Mouse (Mus musculus): ENCODE data around the gene Lin7b. TPM values are rescaled to one million over a fixed set of nuclear protein-coding genes. Genes with fewer than 3 reads are reported as not detected.

Lin7b gene
- total RNA-seq, 2 experiments from 2014 or later = not detected

DNA sequence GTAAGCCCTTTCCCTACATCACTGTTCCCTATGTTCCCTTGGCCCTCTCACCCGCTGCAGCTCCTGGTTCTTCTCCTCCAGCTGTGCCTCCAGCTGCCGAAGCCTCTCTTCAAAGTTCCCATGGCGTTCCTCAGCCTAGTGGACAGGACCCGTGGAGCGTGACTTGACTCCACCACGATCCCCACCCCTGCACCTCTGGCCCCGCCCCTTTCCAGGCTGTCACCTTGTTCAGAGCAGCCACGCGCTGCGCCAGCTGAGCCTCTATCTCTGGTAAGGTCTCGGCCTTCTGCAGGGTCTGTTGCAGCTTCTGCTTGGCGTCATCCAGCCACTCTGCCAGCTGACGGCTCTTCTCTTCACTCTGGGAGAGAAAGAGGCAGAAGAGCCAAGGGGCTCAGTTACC, 14.3 kb downstream of the Lin7b start:
- ATAC-seq (replicated peaks; ENCODE audit: poor library complexity, severe bottlenecking) = no peak

DNA sequence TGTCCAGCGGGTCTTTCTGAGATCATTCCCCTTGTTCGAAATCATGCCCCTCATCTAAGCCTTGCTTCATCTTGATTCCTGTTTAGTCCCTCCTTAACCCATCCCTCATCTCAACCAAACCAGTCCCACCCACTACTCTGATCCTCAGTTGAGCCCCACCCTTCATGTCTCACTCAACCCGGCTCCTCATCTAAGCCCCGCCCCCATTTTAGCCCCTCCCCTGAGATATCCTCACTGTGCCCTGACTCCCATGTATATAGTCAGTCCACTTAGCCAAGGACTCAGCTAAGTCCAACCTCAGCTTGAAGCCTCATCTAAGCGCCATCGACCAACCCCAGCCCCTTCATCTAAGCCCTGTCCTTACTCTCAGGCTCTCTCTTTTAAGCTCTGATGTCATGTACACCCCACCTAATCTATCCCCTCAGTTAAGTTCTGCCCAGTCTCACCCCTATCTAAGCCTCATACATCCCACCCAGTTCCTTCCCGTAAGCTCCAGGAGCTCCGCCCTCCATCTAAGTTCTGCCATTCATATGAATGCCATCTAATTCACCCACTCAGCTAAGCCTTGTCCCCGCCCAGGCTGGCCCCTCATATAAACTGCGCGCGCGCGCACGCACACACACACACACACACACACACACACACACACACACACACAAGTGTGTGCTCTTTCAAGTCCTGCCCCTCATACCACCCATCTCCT, 14.9 kb downstream of the Lin7b start:
- ATAC-seq (replicated peaks; ENCODE audit: poor library complexity, severe bottlenecking) = no peak

DNA sequence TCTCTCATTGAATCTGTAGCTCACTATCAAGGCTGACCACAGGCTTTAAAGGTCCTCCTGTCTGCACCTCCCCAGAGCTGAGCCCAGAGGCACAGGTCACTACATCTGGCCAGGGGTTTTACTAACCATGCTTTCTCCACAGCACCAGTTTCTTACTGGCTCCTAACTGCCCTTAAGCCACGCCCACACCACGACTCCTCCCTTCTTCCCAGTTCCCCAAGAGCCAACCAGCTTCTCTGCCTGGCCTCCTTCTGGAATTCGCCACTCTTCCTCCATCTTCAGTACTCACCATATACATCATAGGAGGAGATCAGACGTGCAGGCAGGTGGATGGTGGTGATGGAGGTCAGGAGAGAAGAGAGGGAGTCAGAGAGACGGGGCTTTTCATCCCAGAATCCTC, 17.3 kb downstream of the Lin7b start:
- no peak for ATAC-seq (replicated peaks; ENCODE audit: poor library complexity, severe bottlenecking)

DNA sequence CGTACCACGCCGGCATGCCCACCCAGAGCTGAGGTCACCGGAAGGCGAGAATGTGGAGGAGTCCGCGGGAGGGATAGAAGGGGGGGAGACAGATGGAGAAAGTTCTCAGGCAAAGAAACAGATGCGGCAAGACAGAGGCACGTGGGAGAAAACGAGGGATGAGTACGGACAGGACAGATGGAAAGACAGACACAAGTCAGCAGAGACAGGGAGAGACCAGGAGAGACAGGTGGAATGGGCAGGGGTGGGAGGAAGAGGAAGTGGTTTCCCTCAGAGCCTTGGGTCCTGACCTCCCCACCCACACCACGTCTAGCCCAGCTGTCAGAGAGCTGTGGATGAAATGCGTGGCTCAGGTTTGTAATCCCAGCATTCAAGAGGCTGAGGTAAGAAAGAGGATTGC, 23.5 kb downstream of the Lin7b start:
- ATAC-seq (replicated peaks; ENCODE audit: poor library complexity, severe bottlenecking) = no peak; the same call in 1 of the 2 replicates

DNA sequence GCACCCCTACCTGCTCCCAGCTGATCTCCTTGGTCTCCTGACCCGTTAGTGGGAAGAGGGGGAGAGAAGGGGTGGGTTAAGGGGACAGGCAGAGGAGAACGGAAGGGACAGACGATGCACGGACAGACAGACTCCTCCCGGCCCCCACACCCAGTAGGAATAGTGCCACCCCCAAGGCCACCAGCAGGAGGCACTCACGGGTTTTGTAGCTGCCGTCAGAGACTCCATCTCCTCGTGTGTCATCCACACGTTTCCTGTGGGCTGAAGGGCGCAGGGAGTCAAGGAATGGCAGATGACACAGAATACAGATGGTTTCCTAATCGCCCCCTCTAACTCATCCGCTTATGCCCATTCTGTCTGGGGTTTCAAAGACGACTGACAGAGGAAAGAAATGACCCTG, 26.8 kb downstream of the Lin7b start:
- no peak for ATAC-seq (replicated peaks; ENCODE audit: poor library complexity, severe bottlenecking)

DNA sequence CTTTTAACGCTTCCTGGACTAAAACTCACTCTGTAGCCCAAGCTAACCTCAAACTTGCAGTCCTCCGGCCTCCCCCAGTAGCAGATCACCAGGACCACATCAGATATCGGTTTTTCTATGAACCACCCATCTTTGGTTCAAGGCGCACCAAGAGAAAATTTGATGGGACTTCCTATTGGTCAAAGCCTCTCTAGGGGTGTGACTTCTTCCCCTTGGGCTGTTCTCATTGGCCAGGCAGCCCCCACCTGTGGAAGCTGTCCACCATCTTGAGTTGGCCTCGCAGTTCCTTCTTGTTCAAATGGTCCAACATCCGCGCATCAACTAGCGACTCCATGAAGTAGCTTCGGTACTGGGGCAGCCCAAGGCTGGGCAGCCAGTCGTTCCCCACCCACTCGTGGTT, 28.3 kb downstream of the Lin7b start:
- ATAC-seq (replicated peaks; ENCODE audit: poor library complexity, severe bottlenecking) = no peak

DNA sequence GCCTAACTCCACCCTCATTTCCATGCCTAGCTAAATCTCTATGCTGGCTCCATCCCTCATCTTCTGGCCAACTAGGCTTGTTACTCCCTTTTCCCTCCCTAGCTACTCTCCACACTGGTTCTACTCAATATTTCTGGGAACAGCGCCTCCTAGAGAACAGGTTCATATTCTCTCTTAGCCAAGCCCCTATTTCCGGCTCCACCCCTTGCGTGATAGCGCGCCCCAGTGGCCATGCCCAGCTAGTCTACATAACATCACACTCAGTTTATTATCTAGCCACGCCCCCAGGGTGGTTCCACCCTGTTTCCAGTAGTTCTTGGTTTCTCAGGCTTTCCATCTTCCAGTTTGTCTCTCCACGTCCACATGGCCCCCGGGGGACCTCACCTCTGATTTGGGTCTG, 29.1 kb downstream of the Lin7b start:
- peak; percentile 71 for ATAC-seq (replicated peaks; ENCODE audit: poor library complexity, severe bottlenecking)

DNA sequence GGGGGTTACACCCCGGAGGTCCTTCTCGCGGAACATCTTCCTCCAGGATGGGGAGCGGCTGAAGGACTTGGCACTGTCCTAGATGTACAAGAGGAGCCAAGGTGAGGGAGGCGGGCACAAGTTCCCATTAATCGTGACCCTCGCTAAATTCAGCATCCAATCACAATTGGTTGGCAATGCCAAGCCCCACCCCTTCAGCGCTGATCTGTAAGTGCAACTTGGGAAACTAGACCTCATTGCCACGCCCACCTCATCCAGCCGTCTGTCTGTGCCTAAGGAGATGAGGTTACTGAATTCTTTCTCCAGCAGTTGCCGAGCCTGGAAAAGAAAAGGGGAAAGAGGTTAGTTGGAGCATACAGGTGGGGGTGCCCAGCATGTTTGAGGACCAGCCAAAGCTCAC, 29.7 kb downstream of the Lin7b start:
- ATAC-seq (replicated peaks; ENCODE audit: poor library complexity, severe bottlenecking) = peak; percentile 37

DNA sequence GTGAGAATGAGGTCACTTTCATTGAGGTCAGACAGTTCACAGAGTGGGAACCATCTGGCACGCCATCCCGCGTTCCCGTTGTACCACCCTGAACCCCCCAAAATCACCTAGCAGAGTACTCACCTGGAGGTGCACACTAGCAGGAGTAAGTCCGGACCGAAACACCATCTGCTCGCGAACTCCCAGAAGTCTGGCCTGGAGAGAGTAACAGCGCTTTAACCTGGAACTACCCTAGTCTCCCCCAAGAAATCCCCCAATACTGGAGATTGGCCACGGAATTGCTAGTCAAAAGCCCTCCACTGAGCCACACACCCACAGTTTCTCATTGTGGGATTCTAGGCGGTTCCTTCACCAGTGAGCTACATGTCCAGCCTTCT, 30.3 kb downstream of the Lin7b start:
- ATAC-seq (replicated peaks; ENCODE audit: poor library complexity, severe bottlenecking) = no peak

DNA sequence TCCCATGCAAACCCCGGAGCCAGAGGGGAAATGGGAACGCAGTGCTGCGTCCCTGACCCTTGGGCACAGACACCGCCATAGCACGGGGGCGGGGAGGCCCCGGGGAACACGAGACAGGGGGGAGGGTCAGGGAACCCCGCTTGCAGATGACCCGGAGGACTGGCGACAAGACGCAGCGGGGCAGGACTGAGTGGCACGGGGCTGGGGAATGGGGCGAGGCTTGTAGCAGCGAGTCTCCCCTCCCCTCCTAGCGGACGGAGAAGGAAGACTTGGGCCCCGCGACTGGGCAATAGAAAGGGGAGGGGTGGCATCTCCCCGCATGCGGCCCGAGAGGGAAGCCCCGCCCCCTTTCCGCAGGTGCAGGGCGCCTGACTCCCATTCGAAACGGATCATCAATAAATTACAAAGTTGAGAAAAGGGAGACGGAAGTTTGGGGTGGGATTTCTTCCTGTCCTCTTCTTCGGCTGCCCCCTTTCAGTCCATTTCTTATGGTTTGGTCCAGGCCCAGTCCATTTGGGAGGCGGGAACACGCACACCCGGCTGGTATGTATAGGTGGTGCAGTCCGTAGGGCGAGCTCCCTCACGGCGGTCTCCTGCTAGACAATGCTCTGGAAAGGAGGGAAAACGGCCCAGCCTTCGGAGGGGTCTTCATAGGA, 30.8 kb downstream of the Lin7b start:
- peak; percentile 60 for ATAC-seq (replicated peaks; ENCODE audit: poor library complexity, severe bottlenecking)

DNA sequence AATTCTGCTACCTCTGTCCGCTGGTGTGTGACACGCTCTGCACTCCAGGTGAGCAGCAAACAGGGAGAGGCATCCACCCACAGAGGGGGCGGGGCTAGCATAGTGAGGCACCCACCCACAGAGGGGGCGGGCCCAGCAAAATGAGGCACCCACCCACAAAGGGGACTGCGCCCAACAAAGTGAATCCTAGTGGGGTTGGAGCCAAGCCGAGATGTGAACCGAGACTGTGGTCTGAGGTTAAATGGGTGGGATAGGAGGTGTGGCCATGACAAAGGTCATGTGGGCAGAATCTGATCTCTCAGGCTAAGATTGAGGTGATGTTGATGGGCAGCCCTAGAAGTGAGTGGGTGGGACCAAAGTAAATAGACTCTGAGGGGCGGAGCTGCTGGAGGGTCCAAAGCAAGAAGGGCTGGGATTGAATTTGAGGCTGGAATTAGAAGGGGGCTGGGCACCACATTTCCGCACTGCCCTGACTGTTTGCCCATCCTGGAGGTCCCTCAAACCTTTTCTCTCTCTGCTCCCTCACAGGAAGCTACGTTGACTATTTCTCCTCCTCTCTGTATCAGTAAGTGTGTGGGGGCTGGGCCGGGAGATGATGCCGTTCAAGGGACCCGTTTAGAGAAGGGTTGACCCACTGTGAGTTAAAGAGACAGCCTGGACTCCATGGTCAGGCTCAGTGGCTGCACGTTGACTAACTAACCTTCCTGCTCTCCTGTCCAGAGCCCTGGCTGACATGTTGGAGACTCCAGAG, 32.0 kb downstream of the Lin7b start:
- 0 out of 2 replicates have a peak, but pooled peaks have one; percentile 2 for ATAC-seq (replicated peaks; ENCODE audit: poor library complexity, severe bottlenecking)

DNA sequence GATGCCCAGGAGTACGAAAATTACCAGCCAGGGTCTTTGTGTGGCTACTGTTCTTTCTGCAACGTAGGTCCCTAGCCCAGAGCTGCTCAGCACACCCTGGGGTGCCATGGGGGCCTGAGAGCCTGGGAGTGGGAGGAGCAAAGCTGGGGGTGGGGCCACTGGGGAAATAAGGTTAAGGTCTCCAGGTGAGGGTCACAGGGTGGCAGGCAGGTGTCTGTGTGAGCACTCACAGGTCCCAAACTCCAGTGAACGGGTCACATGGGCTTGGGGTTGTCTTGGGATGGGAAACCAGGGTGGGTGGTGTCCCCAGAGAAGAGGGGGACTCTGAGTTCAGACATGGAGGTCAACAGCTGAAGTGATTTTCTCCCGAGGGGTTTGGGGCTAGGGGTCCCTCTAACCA, 32.9 kb downstream of the Lin7b start:
- ATAC-seq (replicated peaks; ENCODE audit: poor library complexity, severe bottlenecking) = no peak

DNA sequence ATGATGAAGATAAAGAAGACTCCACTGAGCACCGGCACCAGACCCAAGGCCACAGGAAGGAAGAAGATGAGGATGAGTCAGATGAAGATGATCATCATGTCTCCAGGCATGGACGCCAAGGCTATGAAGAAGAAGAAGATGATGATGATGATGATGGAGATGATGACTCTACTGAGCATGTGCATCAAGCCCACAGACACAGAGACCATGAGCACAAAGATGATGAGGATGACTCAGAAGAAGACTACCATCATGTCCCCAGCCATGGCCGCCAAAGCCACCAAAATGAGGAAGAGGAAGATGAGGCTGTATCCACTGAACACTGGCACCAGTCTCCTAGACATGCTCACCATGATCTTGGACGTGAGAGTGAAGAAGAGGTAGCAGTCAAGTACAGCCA, 34.1 kb downstream of the Lin7b start:
- ATAC-seq (replicated peaks; ENCODE audit: poor library complexity, severe bottlenecking) = no peak

DNA sequence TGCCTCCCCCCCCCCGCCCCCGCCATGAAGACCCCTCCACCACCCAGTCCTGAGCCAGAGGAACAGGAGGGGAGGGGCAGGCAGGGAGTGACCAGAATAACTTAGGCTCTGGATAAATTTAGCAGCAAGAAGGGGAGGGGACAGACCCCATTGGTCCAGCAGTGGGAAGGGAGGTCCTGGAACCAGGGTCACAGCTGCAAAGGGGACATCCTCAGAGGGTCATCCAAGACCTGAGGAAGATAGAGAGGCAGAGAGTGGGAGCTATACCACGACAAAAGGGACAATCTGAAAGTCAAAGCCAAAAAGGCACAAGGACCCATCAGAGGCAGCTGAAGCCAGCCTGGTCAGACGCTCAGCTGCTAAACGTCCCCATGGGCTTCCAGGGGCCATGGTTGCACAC, 35.3 kb downstream of the Lin7b start, which contains the start of gene Hrc:
Gene Hrc, plus strand, starts transcription at position 235 of the 400 bp plus-strand sequence.
- no peak for ATAC-seq (replicated peaks; ENCODE audit: poor library complexity, severe bottlenecking)

DNA sequence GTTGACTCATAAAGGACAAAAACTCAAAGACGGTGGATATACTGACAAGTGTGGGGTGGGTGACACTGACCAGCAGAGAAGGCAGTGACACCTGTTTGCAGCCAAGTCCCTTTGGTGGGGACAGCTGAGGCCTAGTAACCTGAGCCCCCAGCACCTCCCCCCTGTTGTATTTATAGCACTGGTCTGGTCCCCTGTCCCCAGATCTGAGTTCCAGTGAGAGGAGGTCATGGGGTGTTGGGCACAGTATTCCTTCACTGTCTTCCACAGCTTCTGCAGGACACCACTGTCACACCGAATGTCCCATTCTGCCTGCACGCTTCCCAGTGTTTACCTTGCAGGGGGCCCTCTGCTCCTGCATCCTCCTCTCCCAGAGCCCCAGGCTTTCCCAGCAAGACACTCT, 35.8 kb downstream of the Lin7b start:
- no peak for ATAC-seq (replicated peaks; ENCODE audit: poor library complexity, severe bottlenecking)

DNA sequence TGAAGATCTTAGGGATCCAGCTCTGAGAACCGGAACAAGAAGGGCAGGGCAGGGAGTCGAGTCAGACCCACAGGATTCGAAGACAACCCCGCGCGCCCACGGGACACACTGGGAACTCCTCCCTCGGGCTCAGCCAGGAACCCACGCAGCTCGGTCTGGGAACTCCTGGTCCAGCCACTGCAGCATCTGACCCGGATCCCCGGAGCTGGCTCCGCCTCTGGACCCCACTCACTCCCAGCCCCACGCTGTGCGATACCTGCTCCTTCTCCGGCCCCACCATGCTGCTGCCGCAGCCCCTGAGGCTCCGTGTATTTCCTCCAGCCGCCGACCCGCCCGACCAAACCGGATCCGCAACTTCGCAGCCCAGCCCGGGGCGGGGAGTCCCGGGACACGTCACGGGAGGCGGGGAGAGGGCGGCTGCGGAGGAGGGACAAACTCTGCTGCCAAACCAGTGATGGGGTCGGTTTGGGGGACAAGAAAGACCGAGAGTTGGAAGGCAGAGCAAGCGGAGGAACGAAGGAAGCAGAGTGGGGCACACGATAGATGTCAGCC, 36.9 kb downstream of the Lin7b start, which contains the start of gene Trpm4:
Gene Trpm4, minus strand, starts transcription at position 350 of the 552 bp plus-strand sequence.
- ATAC-seq (replicated peaks; ENCODE audit: poor library complexity, severe bottlenecking) = peak; percentile 80

DNA sequence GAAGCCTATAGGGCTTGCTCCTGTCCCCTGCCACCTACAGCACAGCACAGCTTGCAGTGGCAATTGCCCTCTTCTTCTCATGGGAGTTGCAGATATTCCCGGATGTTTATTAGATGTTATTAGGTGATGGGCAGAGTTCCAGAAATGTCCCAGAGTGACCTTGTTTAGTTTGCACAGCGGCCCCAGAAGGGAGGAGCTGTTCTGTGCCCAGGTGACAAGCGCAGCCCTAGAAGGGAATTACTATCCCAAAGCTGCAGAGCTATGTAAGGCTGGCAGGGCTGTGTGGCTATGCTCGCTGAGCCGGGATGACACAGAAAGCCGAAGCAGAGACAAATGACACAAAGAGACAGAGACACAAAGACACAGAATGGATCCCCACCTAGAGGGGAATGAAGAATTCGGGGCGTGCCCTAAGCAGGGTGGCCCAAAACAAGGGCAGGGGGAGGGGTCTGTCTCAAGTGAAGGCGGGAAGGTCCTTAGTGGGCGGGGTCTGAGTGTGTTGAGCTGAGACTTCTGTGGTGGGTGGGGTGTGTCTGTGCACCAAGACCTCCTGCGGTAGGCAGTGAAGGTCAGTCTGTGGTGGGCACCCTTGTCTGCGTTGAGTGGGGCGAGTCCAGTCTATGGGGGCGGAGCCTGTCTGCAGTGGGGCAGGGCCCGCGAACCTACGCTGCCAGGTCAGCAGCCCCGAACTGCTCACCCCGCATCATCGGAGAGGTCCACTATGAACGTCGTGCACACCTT, 37.5 kb downstream of the Lin7b start:
- ATAC-seq (replicated peaks; ENCODE audit: poor library complexity, severe bottlenecking) = peak; percentile 67

DNA sequence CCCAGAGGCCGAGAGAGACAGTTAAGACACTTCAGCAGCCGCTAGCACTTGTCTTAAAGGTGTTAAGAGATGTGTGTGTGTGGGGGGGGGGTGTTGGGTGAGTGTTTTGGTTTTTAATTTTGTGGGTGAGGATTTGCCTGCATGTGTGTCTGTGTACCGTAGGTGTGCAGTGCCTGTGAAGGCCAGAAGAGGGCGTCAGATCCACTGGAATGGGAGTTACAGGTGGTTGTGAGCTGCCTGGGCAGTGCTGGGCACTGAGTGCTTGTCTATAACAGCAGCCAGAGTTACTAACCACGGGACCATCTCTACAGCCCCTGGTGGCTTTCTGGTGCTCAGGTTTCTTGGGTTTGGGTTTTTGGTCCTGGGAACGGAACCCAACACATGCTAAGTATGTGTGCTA, 38.9 kb downstream of the Lin7b start:
- no peak for ATAC-seq (replicated peaks; ENCODE audit: poor library complexity, severe bottlenecking)

DNA sequence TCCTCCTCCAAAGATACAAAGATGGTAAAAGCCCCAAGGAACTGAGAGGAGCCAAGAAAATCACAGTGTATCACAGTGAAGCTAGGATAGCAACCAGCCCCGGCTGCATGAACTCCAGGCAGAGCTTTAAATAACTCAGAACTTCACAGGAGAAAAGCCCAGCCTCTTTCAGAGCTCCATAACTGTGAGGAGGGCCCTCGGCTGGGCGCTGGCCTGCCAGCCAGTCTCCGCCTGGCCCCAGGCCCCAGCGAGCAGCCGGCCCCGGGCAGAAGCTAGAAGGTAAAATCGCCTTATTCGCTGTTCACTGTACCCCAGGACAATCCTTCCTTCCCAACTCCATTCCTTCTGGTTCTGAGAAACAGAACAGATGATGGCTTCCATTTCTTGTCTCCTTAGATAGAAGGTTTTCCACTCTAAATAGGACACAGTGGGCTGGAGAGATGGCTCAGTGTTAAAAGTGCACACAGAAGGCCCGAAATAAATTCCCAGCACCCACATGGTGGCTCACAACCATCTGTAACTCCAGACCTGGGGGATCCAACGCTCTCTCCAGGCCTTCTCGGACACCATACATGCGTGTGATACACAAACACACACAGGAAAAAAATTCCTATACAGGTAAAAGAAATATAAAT, 41.4 kb downstream of the Lin7b start:
- ATAC-seq (replicated peaks; ENCODE audit: poor library complexity, severe bottlenecking) = no peak

DNA sequence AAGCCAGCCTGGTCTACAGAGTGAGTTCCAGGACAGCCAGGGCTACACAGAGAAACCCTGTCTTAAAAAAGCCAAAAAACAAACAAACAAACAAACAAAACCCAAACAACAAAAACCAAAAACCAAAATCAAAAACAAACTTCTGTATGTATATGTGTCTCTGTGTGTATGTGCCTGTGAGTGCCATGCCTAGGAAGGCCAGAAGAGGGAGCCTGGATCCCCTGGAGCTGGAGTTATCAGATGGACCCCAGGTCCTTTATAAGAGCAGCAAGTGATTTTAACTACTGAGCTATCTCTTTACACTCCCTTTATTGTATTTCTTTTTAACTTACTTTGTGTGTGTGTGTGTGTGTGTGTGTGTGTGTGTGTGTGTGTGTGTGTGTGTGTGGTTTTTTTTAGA, 44.6 kb downstream of the Lin7b start:
- ATAC-seq (replicated peaks; ENCODE audit: poor library complexity, severe bottlenecking) = no peak

Measured in granulocyte monocyte progenitor cell, adult 5-6 weeks (primary cell).